Mouse (Mus musculus) megakaryocyte, embryonic 14.5 days (primary cell): ENCODE data around the gene Cd4. TPM values are rescaled to one million over a fixed set of nuclear protein-coding genes. Genes with fewer than 3 reads are reported as not detected.

Source experiments
- H3K27me3 ChIP-seq: replicated peaks from 2 replicates; pipeline ENCODE3; 2012; ENCODE audit warnings: inconsistent platforms
- H3K36me3 ChIP-seq: replicated peaks from 2 replicates; pipeline ENCODE3; 2012; ENCODE audit warnings: low read length, inconsistent platforms, mixed read lengths
- H3K4me1 ChIP-seq: 2 replicates; pipeline ENCODE4 v1.6.1; 2012; ENCODE audit warnings: inconsistent platforms
- H3K4me3 ChIP-seq: replicated peaks from 2 replicates; pipeline ENCODE3; 2012; ENCODE audit warnings: moderate library complexity, mild to moderate bottlenecking, inconsistent platforms
- H3K9me3 ChIP-seq: 2 replicates; pipeline ENCODE4 v1.6.1; 2012; ENCODE audit warnings: inconsistent platforms
- FLI1 ChIP-seq: IDR thresholded peaks from 2 replicates; pipeline ENCODE4 v1.6.1; 2012; ENCODE audit warnings: low read length, inconsistent platforms, mixed read lengths
- GATA1 ChIP-seq: IDR thresholded peaks from 3 replicates; pipeline ENCODE4 v1.6.1; 2012; ENCODE audit warnings: mixed read lengths, low read length, inconsistent platforms, borderline replicate concordance
- polyA plus RNA-seq: library from polyadenylated mRNA; stranded (reverse); fragments of >175 nt; gene quantifications from 2 replicates; pipeline ENCODE4 v1.2.3, GENCODE M21; 2012; ENCODE audit warnings: low replicate concordance; ENCODE audit not compliant: insufficient read depth

The Cd4 gene
- polyA plus RNA-seq, 1 experiment = 0.35 TPM

GRCm38 (mm10) chr6:124829799-124830700 lies 58.0 kb downstream of the Cd4 start:
- Histone ChIP-seq H3K4me3 (peak overlapping the region; percentile 100), H3K36me3 (peaks cover 63% of the 10 kb centered on the region), H3K9me3 (no peaks in the 10 kb centered on the region), H3K27me3 (no peaks in the 10 kb centered on the region), H3K4me1 (peaks cover 60% of the 10 kb centered on the region)
- TF ChIP-seq FLI1 = peak; percentile 42; the same call in 1 of the 2 replicates
- no peak; the same call in 2 of the 3 replicates for TF ChIP-seq GATA1

GRCm38 (mm10) chr6:124828868-124829798 lies 58.9 kb downstream of the Cd4 start, which contains the start of the genes Usp5 and Cdca3:
Gene Usp5, minus strand, starts transcription at chr6:124829484.
Gene Cdca3, plus strand, starts transcription at chr6:124829547.
- TF ChIP-seq GATA1 = no peak
- no peak for TF ChIP-seq FLI1
- Histone ChIP-seq H3K27me3 (no peaks in the 10 kb centered on the region), H3K36me3 (peaks cover 63% of the 10 kb centered on the region), H3K9me3 (no peaks in the 10 kb centered on the region), H3K4me3 (peak within 1 kb of the TSS; percentile 100), H3K4me1 (peaks cover 58% of the 10 kb centered on the region)

- Histone ChIP-seq H3K4me3 (peak overlapping the region; percentile 100), H3K27me3 (no peaks in the 10 kb centered on the region), H3K36me3 (peaks cover 64% of the 10 kb centered on the region), H3K4me1 (peaks cover 57% of the 10 kb centered on the region), H3K9me3 (no peaks in the 10 kb centered on the region)
- no peak for TF ChIP-seq FLI1
- TF ChIP-seq GATA1 = no peak
These were observed 59.9 kb downstream of the Cd4 start for GRCm38 (mm10) chr6:124828101-124828592.

- Histone ChIP-seq H3K27me3 (no peaks in the 10 kb centered on the region), H3K9me3 (no peaks in the 10 kb centered on the region), H3K4me1 (peaks cover 49% of the 10 kb centered on the region), H3K36me3 (peaks cover 100% of the 10 kb centered on the region), H3K4me3 (no peak overlapping the region)
- no peak for TF ChIP-seq GATA1
- no peak for TF ChIP-seq FLI1
These were observed 66.0 kb downstream of the Cd4 start for GRCm38 (mm10) chr6:124822049-124822448.

GRCm38 (mm10) chr6:124820891-124821290 lies 67.1 kb downstream of the Cd4 start:
- TF ChIP-seq FLI1 (no peak), GATA1 (no peak)
- Histone ChIP-seq H3K4me3 (no peak overlapping the region), H3K27me3 (no peaks in the 10 kb centered on the region), H3K36me3 (peaks cover 100% of the 10 kb centered on the region), H3K9me3 (no peaks in the 10 kb centered on the region), H3K4me1 (peaks cover 40% of the 10 kb centered on the region)

GRCm38 (mm10) chr6:124817971-124818370 lies 70.0 kb downstream of the Cd4 start:
- Histone ChIP-seq H3K27me3 (no peaks in the 10 kb centered on the region), H3K4me3 (peak overlapping the region; percentile 72), H3K4me1 (peaks cover 42% of the 10 kb centered on the region), H3K9me3 (no peaks in the 10 kb centered on the region), H3K36me3 (peaks cover 88% of the 10 kb centered on the region)
- TF ChIP-seq GATA1 = no peak
- TF ChIP-seq FLI1 = no peak

- Histone ChIP-seq H3K4me3 (peak overlapping the region; percentile 40), H3K27me3 (no peaks in the 10 kb centered on the region), H3K4me1 (peaks cover 46% of the 10 kb centered on the region), H3K36me3 (peaks cover 88% of the 10 kb centered on the region), H3K9me3 (no peaks in the 10 kb centered on the region)
- TF ChIP-seq FLI1 (no peak), GATA1 (no peak)
These were observed 70.5 kb downstream of the Cd4 start for GRCm38 (mm10) chr6:124817563-124817962.

- Histone ChIP-seq H3K27me3 (no peaks in the 10 kb centered on the region), H3K4me1 (peaks cover 50% of the 10 kb centered on the region), H3K4me3 (no peak overlapping the region), H3K36me3 (peaks cover 88% of the 10 kb centered on the region), H3K9me3 (no peaks in the 10 kb centered on the region)
- no peak for TF ChIP-seq FLI1
- TF ChIP-seq GATA1 = no peak
These were observed 70.9 kb downstream of the Cd4 start for GRCm38 (mm10) chr6:124817125-124817524.

- H3K9me3 ChIP-seq = no peaks in the 10 kb centered on the region
- no peaks in the 10 kb centered on the region for H3K27me3 ChIP-seq
- H3K4me3 ChIP-seq = no peak overlapping the region
- no peak for TF ChIP-seq GATA1
- TF ChIP-seq FLI1 = no peak
- H3K4me1 ChIP-seq = peaks cover 55% of the 10 kb centered on the region
- peaks cover 88% of the 10 kb centered on the region for H3K36me3 ChIP-seq
These were observed 71.4 kb downstream of the Cd4 start for GRCm38 (mm10) chr6:124816611-124817010.
